Mouse (Mus musculus) lung, postnatal 36 days (tissue): ENCODE results near the gene Olfr524.

Source experiments
- DNase-seq: peaks from one replicate; pipeline ENCODE4 v3.0.0; 2022; ENCODE audit warnings: mixed read lengths

Gene Olfr524

DNA sequence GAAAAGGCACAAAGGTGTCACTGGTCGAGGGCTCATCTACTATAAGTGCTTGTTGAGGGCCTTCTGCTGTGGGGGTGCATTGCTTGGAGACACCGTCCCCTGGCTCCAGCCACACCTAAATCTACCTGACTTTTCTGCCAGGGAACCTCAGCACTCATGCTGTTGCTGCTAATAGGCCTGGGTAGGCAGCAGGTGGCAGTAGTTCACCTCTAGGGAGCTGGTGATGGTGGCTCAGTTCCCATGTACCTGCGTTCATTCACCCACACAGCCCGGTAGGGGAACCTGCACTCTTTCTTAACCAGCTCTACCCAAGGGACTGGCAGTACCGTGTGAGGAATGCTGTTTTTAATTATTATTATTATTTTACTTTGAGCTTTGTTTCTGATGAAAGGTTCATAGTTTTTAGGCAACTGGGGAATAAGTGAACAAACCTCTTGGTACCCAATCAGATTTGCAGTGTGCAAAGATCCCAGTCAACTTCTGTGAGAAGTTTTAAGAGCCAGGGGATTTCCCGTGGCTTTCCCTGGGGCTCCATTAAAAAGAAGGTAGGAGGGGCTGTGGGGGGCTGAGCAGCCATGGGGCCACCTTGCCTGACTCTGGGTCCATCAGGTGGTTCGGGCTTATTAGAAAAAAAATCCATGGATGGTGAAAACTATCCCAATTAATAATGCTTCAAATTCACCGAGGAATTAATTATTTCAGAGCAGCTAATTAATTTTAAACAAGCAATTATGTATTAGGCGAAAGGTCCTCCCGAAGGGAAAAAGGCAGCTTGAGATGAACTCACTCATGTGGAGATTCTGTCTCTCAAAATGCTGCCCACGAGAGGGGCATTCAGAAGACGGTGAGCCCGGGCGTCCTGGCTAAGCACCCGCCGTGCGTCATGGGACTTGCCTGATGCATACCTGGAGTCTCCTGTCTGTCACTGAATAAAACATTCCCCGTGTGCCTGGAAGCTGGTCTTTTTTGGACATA is 18.8 kb downstream of the Olfr524 start:
- peak; percentile 7 for DNase-seq

DNA sequence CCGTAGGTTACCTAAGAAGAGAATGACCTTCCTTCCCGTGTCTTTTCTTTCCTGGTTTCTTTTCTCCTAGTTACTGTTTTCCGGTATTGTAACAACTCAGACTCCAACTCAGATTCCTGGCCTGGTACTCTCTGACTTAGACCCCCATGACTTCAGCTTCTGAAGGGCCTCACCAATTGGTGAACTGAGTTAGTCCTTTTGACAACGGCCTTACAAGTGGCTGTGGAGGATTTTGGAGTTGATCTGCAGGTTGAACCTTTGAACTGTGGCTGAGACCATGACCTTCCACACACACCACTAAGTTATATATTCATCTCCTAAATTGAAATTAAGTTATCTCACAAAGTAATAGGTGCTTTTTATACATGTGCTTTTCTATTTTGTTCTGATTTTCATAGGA is 21.6 kb downstream of the Olfr524 start:
- no peak for DNase-seq

DNA sequence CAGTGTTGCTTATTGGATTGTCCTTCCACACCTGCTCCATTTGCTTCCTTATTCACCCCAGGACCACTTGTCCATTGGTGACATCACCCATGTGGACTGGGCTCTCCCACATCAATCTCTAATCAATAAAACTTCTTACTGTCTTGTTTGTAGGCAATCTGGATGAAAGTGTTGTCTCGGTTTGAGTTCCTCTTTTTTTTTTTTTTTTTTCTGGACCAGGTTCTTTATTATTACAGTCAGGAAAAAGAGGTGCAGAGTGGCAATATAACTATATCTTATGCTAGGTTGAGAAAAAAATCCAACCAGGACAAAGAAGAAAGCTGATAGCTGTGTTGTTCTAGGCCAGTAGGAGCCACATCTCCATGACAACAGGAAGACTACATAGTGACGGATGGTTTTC is 25.1 kb downstream of the Olfr524 start:
- DNase-seq, result no peak

DNA sequence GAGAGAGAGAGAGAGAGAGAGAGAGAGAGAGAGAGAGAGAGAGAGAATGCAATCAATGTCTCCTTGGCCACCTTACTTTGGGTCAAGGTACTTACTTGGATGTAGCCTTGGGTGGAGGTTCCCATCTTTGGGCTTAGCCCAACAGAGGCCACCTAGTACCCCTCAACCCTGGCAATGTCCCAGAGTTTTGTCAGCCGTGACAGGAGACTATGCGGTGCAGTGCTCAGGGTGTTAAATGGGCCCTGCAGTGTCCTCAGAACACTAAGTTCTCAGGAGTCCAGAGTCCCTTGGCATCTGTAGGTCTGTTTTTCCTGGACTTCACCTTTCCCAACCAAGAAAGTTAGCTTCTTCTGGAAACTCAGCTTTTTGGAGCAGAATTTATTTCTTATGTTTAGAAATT is 26.6 kb downstream of the Olfr524 start:
- no peak for DNase-seq

DNA sequence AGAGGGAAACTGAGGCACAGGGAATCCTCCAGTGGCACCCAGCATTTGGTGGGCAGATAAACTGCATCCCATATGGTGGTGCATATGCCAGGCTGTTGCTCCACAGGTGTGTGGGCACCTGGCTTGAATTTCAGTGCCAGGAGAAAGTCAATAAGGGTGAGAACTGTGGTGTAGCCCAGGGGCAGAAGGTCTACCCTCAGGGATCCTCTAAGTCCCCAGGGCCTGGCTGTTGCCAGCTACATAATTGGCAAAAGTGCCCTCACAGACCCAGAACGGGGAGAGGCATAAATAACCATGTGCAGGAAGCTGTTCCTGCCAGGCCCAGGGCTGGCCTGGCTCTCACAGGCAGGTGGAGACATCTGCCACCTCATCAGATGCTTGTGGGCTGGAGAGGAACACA is 32.8 kb downstream of the Olfr524 start, which contains the start of gene Olfr523:
TSS of gene Olfr523 (plus strand) at position 282 of the 400 bp plus-strand sequence.
- DNase-seq, result no peak

DNA sequence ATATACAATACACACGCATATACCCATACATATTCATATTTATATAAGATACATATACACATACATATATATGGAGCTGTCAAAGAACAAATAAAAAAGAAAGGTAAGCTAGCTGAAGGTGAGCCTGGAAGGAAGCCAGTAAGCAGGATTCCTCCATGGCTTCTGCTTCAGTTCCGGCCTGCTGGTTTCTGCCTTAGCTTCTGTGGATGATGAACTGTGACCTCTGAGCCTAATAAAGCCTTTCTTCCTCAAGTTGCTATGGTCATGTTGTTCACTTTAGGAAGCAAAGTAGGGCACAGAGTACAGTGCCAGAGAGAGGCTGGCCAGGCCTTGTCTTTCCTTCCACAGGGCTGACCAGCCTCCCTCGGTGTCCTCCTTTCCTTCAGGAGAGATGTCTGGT is 34.9 kb downstream of the Olfr524 start:
- DNase-seq, result no peak

DNA sequence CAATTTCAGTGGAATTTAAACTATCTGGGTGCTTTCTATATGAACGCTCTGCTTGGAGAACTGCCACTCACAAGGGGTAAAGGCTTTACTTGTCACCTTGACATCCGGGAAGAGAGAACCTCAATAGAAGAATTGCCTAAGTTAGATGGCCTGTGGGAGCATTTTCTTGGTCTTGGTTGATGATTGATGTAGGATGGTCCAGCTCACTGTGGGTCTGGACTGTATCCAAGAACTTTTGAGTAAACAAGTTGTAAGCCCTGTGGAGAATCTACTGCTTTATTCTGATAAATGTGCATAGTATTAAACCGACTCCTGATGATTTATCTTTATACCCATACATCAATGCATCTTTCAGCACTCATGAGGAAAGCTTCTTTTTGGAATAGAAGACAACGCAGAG is 36.4 kb downstream of the Olfr524 start:
- DNase-seq, result no peak

DNA sequence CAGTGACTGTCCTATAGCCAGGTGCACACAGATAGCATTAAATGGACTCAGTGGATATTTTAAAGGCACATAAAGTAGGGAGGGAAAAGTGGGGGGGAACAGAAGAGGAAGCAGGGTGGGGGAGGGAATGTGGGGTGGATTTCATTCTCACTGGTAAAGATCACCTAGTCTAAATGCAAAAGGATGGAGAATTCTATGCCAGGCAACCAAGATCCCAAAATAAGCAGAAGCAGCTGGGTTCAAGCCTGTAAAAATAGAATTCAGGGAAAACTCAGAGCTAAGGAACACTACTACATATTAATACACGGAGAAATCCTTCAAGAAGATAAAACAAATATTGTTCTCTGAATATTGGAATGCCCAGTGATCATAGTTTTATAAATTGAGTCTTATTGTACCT is 37.8 kb downstream of the Olfr524 start:
- no peak for DNase-seq

DNA sequence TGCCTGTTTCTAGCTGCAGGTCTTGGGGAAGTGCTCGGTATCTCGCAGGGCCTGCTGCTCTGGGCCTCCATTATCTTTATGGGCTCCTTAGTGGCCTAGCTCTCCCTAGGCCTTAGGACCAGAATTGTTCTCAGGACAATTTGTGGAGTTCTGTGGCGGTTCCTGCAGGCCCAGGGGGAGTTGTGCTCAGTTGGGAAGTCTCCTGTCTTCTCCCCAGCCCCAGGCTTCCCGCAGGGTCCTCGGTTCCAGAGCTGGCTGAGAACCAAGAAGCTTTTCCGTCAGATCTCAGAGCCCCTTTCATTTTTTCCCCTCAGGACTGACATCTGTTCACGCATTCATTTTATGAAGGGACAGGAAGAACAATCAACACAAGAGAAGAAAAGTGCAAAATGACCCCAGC is 41.1 kb downstream of the Olfr524 start, which contains the start of gene Olfr522:
TSS of gene Olfr522 (minus strand) at position 101 of the 400 bp plus-strand sequence.
- no peak for DNase-seq

DNA sequence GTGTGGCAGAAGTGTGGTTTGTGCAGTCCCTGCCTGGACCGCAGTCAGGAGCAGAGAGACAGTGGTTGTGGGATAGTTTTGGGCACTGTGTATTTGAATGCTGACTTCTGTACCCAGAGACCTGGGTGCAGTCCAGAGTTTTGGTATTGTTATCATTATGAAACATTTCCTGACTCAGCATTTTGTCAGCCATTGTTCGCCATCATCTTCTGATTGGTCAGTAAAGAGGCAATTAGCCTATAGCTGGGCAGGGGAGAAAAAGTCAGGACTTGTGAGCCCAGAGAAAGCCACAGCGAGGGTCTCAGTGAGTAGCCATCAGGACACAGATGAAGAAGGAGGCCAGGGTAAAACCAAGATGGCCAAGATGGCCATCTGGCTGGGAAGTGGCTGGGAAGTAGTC is 45.4 kb downstream of the Olfr524 start:
- DNase-seq, result no peak

DNA sequence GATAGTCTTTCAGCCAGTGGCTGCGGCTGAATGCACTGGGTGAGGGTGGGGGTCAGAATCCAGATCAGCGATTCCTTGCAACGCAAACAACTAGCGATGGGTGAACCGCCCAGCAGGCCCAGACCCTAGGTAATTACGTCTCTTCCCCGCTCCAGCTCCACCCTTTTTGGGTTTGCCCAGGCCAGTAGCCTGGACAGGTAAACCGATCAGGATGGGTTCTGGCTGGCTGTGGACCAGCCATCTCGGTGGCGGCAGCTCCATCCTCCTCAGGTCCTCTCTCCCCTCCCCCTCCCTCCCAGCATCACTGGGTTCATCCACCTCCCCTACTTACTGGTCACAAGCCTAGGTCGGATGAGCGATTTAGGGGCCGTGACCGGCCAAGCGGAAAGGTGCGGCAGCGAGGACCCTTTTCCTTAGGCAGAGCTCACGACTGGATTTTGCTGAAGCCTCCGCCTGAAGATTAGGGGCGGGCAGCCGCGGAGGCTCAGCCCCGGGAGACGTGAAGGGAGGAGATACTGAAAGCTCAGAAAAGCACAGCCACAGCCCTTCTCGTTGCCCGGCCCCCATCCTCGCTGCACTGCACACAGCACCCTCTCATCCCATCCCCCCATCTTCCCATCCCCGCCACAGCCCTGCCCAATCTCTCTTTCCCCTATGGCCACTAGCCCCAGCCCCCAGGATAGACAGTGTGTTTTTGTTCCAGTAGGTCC is 51.4 kb downstream of the Olfr524 start, which contains the start of gene Sprn:
TSS of gene Sprn (minus strand) at position 660 of the 710 bp plus-strand sequence.
- no peak for DNase-seq

DNA sequence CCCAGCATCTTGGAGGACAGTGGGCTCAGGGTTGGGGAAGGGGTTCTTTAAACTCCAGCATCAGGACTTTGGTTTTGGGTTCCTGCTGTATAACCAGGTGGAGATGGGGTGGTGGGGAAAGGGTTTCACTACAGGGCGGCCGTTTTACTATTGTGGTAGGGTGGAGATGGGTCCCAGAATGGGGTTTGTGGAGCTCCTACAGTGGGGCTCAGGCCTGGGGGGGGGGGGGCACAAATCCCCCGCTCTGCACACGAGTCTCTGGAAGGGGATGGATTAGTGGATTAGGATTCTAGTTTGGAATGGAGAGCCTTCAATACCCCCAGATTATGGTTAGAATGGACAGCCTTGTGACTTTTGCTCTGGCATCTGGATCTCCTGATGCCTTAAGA is 51.9 kb downstream of the Olfr524 start:
- DNase-seq, result no peak

DNA sequence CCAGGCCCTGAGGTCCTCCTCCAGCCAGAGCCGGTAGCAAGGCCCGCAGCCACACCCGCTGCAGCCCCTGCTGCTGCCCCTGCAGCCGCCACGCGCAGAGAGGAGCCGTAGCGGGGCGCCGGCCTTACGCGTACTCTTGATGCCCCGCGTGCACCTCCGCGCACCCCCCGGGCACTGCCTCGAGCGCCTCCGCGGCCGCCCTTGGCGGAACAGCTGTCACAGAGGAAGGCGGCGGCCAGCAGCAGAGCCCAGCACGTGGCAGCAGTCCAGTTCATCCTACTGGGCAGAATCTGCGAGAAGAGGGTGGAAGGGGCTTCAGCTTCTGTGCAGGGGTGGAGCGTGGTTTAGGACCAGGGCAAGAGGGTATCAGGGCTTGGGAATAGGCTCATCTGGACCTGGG is 52.4 kb downstream of the Olfr524 start:
- DNase-seq, result no peak
